Mouse (Mus musculus) layer of hippocampus, adult 18-20 months (tissue): Measurements from ENCODE around the gene Palmd. TPM values are rescaled to one million over a fixed set of nuclear protein-coding genes. Genes with fewer than 3 reads are reported as not detected.
A peak's percentile ranks its signal among the peaks of the same experiment; 100 is the strongest.

ENCODE experiments used
- DNase-seq, 2 experiments: peaks; one replicate each; pipeline ENCODE4 v3.0.0; 2022; ENCODE audit warnings: low spot score in 2 of 2
- long read RNA-seq: library from polyadenylated mRNA; stranded (forward); transcript quantifications from one replicate; pipeline ENCODE4 v2.0.0, GENCODE M21; 2021
- total RNA-seq, 2 experiments: library from RNA; stranded (reverse); gene quantifications; 2 replicates each; pipeline ENCODE4 v1.2.3; 2021

Palmd gene
- total RNA-seq = 10 to 100 TPM; 25.8 to 26.0 TPM
- long read RNA-seq, transcript Palmd-201 (8 exons, 2,433 nt) = major isoform, 27 of 33 reads
- long read RNA-seq, partial matches to known transcripts = 2 of 33 reads
- long read RNA-seq, other reads (novel, unspliced or antisense) = 3 of 33 reads

- peak; percentile 58 to 78 for DNase-seq
Measured at GRCm38 (mm10) chr3:116968540-116968997, at the start of gene Palmd. Gene Palmd, minus strand, starts transcription at chr3:116968987.

GRCm38 (mm10) chr3:117010182-117010581 is 41.4 kb upstream of the Palmd start:
- DNase-seq = no peak

DNA sequence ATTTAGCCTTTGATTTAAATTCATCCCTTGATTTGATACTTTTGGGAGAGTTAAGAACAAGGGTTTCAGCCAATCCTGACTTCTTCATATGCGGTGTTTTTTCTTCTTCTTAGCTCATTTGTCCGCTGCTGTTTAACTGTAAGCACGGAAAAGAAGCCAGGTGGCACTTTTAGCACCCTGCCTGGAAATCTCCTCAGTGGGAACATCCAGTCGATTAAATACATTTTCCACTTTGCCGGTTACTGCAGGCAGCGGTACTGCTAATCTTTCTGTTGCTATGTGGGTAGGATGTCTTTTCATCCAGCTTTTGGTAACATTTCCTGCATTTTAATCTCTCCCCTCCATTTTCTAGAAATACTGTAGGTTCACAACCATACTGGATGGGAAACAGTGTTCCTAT is 38.6 kb upstream of the Palmd start:
- DNase-seq = peak; percentile 37 to 70

GRCm38 (mm10) chr3:117006636-117007035 is 37.8 kb upstream of the Palmd start:
- DNase-seq = no peak

GRCm38 (mm10) chr3:117003379-117003778 is 34.6 kb upstream of the Palmd start:
- no peak for DNase-seq

DNA sequence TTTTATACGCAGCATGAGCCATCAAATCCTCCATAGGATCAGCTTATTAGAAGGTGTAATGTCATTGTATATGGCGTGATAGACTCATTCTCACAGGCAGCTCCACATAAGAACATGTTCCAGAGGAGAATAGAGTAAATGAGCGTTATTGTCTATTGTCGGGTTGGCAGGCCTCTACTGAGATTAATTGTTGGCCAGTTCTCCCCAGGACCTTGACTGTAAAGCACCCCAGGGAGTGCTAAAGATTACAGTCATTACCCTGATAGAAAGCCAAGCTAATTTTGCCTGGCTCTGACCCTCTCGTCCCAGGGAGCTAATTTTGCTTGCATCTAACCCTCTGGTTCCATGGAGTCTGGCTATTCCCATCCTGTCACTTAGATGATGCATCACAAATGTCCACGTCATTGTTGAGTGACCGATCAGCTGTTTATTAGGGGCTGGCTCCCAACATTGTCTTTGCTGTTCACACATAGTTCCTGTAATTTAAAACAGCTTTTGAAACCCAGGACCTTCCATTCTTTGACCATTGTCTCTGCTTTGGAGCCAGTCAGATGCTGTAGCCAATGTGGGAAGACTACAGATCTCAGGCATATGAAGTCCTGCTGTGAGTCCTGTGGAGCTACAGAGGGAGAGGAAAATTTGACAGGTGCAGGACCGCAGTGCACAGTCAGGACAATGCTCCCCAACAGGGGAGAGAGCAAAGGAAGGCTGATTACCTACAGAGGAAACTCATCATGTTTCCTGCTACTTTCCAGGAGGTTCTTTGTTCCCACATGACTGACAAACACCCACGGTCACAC is 33.1 kb upstream of the Palmd start:
- no peak for DNase-seq

- DNase-seq = no peak
Measured at GRCm38 (mm10) chr3:116993011-116993410, 24.2 kb upstream of the Palmd start.

DNA sequence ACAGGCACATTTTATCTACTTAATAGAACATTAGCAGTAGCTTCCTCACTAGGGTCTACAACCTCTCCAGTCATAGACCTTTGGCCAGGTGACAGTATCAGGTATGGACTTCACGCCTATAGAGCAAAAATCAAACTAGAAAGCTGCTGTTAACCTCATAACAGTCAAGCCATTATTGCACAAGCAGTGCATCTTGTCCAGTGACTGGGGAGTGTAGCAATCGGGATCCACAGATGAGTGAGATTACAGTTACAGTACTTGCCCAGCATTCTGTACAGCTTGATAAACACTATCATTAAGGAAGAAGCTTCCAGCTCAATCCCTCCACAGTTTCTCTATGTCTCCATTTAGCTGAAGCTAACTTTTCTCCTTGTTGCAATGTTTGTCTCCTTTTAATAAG is 22.4 kb upstream of the Palmd start:
- no peak for DNase-seq

DNA sequence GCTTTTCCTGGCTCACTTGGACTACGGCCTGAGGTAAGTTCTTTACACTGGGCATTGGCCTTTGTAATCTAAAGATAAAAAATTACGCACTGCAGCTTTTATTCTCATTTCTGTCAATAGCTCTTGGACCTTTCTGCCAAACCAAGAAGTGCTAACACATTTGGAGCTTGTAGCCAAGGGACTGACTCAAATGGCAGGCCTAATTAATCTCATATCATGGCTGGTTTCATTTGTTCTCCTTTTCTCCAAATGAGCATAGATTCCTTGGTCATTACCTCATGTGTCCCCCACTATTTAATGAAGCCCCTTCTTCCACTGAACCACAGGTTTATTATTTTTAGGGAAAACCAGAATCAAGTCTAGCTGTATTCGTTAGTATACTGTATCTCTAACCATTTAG is 19.4 kb upstream of the Palmd start:
- DNase-seq = no peak

- DNase-seq = no peak
Measured at GRCm38 (mm10) chr3:116986451-116986850, 17.7 kb upstream of the Palmd start.

- peak; percentile 54 to 77 for DNase-seq
Measured at GRCm38 (mm10) chr3:116985741-116986140, 17.0 kb upstream of the Palmd start.

- DNase-seq = no peak
Measured at GRCm38 (mm10) chr3:116985042-116985455, 16.3 kb upstream of the Palmd start.

DNA sequence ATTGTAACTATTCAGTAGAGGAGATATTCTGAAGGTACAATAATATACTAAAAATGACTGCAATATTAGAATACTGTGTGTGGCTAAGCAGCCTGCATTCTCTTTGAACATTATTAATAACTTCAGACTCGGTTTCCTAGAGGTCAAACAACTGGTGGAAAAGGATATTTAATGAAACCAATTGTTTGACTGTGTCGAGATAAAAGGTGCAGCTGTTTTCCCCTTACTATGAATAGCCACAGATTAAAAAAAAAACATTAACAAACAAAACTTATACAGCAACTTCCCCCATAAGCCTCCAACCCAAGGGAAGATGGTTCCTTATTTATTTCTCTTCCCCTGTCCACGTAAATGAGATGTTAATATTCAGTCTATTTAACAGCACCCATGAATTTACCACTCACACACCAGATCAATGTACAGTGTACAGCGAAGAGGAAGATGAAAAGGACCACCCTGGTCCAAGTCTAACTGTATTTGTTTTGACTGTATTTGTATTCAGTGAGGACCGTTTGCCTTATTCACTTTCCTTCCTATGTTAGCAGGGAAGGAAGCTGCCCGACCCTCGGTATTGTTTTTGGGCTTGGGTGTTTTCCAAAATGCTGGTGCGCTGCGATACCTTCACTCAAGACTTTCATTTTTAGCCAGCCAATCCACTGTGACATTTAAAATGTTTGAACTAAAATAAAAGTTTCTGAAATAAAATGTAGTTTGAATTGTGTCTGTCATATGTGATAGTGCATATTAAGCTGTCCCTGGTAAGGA is 13.2 kb upstream of the Palmd start:
- no peak for DNase-seq

- no peak for DNase-seq
Measured at GRCm38 (mm10) chr3:116969786-116970185, 999 bp upstream of the Palmd start.

DNA sequence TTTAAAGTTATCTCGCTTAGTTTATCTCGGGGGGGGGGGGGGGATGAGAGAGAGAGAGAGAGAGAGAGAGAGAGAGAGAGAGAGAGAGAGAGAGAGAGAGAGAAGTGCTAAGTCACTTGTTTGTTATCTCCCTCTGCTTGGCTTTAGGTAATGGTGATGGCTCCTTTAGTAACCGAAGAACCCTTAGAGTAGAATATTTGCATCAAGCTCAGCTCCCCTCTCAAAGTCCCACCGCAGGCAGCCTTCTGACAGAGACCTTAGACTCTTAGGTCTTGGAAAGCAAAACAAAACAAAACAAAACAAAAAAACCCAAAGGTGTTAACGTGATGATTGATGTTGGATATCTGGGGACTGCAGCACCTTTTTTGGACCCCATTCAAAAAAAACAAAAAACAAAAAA is 216 bp upstream of the Palmd start:
- DNase-seq = no peak

- DNase-seq = no peak
Measured at GRCm38 (mm10) chr3:116967967-116968366, 820 bp downstream of the Palmd start, which contains the start of gene 4930455H04Rik. Gene 4930455H04Rik, plus strand, starts transcription at chr3:116968267.

- no peak for DNase-seq
Measured at GRCm38 (mm10) chr3:116967436-116967835, 1.4 kb downstream of the Palmd start.

DNA sequence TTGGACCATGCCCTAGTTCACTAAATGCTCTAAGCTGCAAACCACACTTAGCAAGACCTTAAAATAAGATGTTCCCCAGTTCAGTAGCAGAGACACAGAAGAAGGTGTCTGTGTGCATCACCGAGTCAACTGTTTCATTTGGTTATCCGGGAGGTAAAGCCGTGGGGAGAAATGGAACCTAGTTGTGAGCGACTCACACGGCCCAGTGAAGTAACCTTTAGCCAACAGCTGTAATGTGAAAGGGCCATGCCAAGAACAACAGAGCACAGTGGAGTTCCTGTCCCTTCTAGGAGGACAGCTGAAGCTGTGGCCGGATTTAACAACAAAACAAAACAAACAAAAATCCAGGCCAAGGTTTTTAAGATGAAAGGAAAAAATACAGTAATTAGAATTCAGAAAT is 2.0 kb downstream of the Palmd start:
- DNase-seq = no peak

GRCm38 (mm10) chr3:116966225-116966624 is 2.6 kb downstream of the Palmd start:
- peak; percentile 56 to 78 for DNase-seq

GRCm38 (mm10) chr3:116964426-116964825 is 4.4 kb downstream of the Palmd start:
- no peak for DNase-seq

DNA sequence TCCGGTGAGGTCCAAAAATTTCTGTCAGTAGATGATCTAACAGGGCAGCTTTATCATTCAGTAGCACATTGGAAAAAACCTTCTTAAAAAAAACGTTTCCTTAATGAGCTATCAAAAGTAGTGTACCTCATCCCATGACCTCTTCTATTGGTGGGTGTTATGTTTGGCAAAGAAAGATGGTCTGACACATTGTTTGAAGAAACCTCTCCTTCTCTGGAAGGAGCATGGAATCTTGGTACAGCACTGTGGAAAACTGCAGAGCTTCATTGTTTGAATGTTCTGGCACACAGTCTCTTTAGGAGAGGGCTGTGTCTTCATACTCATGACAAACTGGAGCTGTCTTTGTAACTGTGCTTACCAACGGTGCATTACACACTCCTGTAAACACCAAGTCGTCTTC is 5.6 kb downstream of the Palmd start:
- DNase-seq = no peak
